Mouse (Mus musculus) brain, adult 2 months (tissue): Measurements from ENCODE around the gene Atp1a4.

Experiments used
- DNase-seq: peaks from one replicate; pipeline ENCODE4 v3.0.0; 2011; ENCODE audit warnings: low read depth, low spot score

The Atp1a4 gene

GRCm38 (mm10) chr1:172197851-172198250 is 60.4 kb downstream of the Atp1a4 start:
- DNase-seq: peak; percentile 75

- DNase-seq: no peak
Observed at GRCm38 (mm10) chr1:172197146-172197545, 61.1 kb downstream of the Atp1a4 start.

- no peak for DNase-seq
Observed at GRCm38 (mm10) chr1:172194435-172194834, 63.8 kb downstream of the Atp1a4 start.

GRCm38 (mm10) chr1:172192217-172192616 is 66.0 kb downstream of the Atp1a4 start:
- no peak for DNase-seq

- DNase-seq: peak; percentile 63
Observed at GRCm38 (mm10) chr1:172191578-172191977, 66.6 kb downstream of the Atp1a4 start.

- no peak for DNase-seq
Observed at GRCm38 (mm10) chr1:172188891-172189290, 69.3 kb downstream of the Atp1a4 start.

- DNase-seq: no peak
Observed at GRCm38 (mm10) chr1:172186401-172187289, 71.6 kb downstream of the Atp1a4 start.

GRCm38 (mm10) chr1:172183915-172184314 is 74.3 kb downstream of the Atp1a4 start:
- DNase-seq: no peak

- DNase-seq: no peak
Observed at GRCm38 (mm10) chr1:172183056-172183455, 75.2 kb downstream of the Atp1a4 start.

GRCm38 (mm10) chr1:172181777-172182176 is 76.4 kb downstream of the Atp1a4 start:
- DNase-seq: no peak

GRCm38 (mm10) chr1:172180881-172181280 is 77.3 kb downstream of the Atp1a4 start:
- no peak for DNase-seq

GRCm38 (mm10) chr1:172179102-172179501 is 79.1 kb downstream of the Atp1a4 start:
- no peak for DNase-seq

- no peak for DNase-seq
Observed at GRCm38 (mm10) chr1:172177791-172178190, 80.4 kb downstream of the Atp1a4 start.
